Mouse (Mus musculus) forebrain, embryonic 10.5 days (tissue): ENCODE measurements around the gene Rara. TPM values are rescaled to one million over a fixed set of nuclear protein-coding genes. Genes with fewer than 3 reads are reported as not detected.
"Not testable (repeated sequence)": the region's sequence is repeated elsewhere in the genome, so short reads cannot be mapped to it uniquely, and the experiment has no call there.

Experiments used
- DNase-seq: peaks from one replicate; pipeline ENCODE4 v3.0.0-alpha.2; 2017; ENCODE audit warnings: low spot score; ENCODE audit errors: extremely low spot score
- H3K27ac ChIP-seq: fragments of 300-500 bp; sonication (generic); 2 replicates; pipeline ENCODE4 v1.5.1; 2016; ENCODE audit warnings: mild to moderate bottlenecking
- H3K27me3 ChIP-seq: fragments of 300-500 bp; sonication (generic); 2 replicates; pipeline ENCODE4 v1.6.1; 2016; ENCODE audit warnings: mild to moderate bottlenecking; ENCODE audit not compliant: poor library complexity, severe bottlenecking
- H3K36me3 ChIP-seq: fragments of 300-500 bp; sonication (generic); replicated peaks from 2 replicates; pipeline ENCODE4 v1.6.1; 2016; ENCODE audit warnings: mild to moderate bottlenecking, moderate library complexity
- H3K4me1 ChIP-seq: fragments of 300-500 bp; sonication (generic); 2 replicates; pipeline ENCODE4 v1.6.1; 2016
- H3K4me3 ChIP-seq: fragments of 300-500 bp; sonication (generic); 2 replicates; pipeline ENCODE4 v1.5.1; 2016; ENCODE audit warnings: mild to moderate bottlenecking, moderate library complexity
- H3K9me3 ChIP-seq: fragments of 300-500 bp; sonication (generic); 2 replicates; pipeline ENCODE4 v1.6.1; 2016; ENCODE audit warnings: mild to moderate bottlenecking, moderate library complexity
- WGBS: fragments of 180-500 bp; shearing (Covaris S2); methylation state at CpG from one replicate; pipeline ENCODE4 v1.1.7; 2016; 5-methylcytosine and 5-hydroxymethylcytosine counted together
- polyA plus RNA-seq: library from polyadenylated mRNA; unstranded; fragments of >200 nt; fragmentation: Nextera tagmentation; extraction: Ambion mirVana; gene quantifications from 2 replicates; pipeline ENCODE4 v1.2.1, GENCODE M21; 2016

Gene Rara
- polyA plus RNA-seq, 1 experiment from 2014 or later: 16.9 TPM

GRCm38 (mm10) chr11:98909654-98910053 lies 18.0 kb upstream of the Rara start:
- peaks cover 70% of the 10 kb centered on the region for H3K36me3 ChIP-seq
- DNase-seq: peak; percentile 41
- no peaks in the 10 kb centered on the region for H3K9me3 ChIP-seq
- peak overlapping the region; percentile 69 for H3K4me3 ChIP-seq
- 64% methylated on average over 6 of the region's 6 CpGs for WGBS
- H3K4me1 ChIP-seq: peaks cover 39% of the 10 kb centered on the region
- no peak overlapping the region for H3K27ac ChIP-seq
- H3K27me3 ChIP-seq: no peaks in the 10 kb centered on the region

GRCm38 (mm10) chr11:98910415-98910814 lies 17.2 kb upstream of the Rara start:
- H3K9me3 ChIP-seq: no peaks in the 10 kb centered on the region
- WGBS: 94% methylated on average over 11 of the region's 11 CpGs
- DNase-seq: no peak
- H3K27ac ChIP-seq: no peak overlapping the region
- peaks cover 39% of the 10 kb centered on the region for H3K4me1 ChIP-seq
- no peak overlapping the region for H3K4me3 ChIP-seq
- H3K36me3 ChIP-seq: peaks cover 75% of the 10 kb centered on the region
- no peaks in the 10 kb centered on the region for H3K27me3 ChIP-seq

- DNase-seq: no peak
- H3K9me3 ChIP-seq: no peaks in the 10 kb centered on the region
- 92% methylated on average over 5 of the region's 5 CpGs for WGBS
- H3K4me3 ChIP-seq: no peak overlapping the region
- no peaks in the 10 kb centered on the region for H3K27me3 ChIP-seq
- peaks cover 79% of the 10 kb centered on the region for H3K36me3 ChIP-seq
- H3K4me1 ChIP-seq: peaks cover 39% of the 10 kb centered on the region
- H3K27ac ChIP-seq: no peak overlapping the region
These were observed 16.1 kb upstream of the Rara start for GRCm38 (mm10) chr11:98911498-98911897.

GRCm38 (mm10) chr11:98914196-98914595 lies 13.4 kb upstream of the Rara start:
- H3K27me3 ChIP-seq: no peaks in the 10 kb centered on the region
- 87% methylated on average over 11 of the region's 11 CpGs for WGBS
- peaks cover 26% of the 10 kb centered on the region for H3K4me1 ChIP-seq
- H3K36me3 ChIP-seq: peaks cover 100% of the 10 kb centered on the region
- DNase-seq: no peak
- H3K27ac ChIP-seq: no peak overlapping the region
- H3K4me3 ChIP-seq: no peak overlapping the region
- H3K9me3 ChIP-seq: no peaks in the 10 kb centered on the region

- H3K4me3 ChIP-seq, H3K27ac ChIP-seq, H3K4me1 ChIP-seq, H3K27me3 ChIP-seq, DNase-seq, H3K9me3 ChIP-seq: not testable (repeated sequence)
- WGBS: 93% methylated on average over 3 of the region's 3 CpGs
- peaks cover 100% of the 10 kb centered on the region for H3K36me3 ChIP-seq
These were observed 11.2 kb upstream of the Rara start for GRCm38 (mm10) chr11:98916376-98916775.

GRCm38 (mm10) chr11:98917428-98918005 lies 10.1 kb upstream of the Rara start:
- no peaks in the 10 kb centered on the region for H3K9me3 ChIP-seq
- 82% methylated on average over 13 of the region's 13 CpGs for whole genome bisulfite sequencing
- no peaks in the 10 kb centered on the region for H3K27me3 ChIP-seq
- peaks cover 100% of the 10 kb centered on the region for H3K36me3 ChIP-seq
- no peak overlapping the region for H3K4me3 ChIP-seq
- H3K27ac ChIP-seq: no peak overlapping the region
- H3K4me1 ChIP-seq: peaks cover 16% of the 10 kb centered on the region
- no peak for DNase-seq

GRCm38 (mm10) chr11:98918231-98918630 lies 9.4 kb upstream of the Rara start:
- no peak overlapping the region for H3K4me3 ChIP-seq
- no peaks in the 10 kb centered on the region for H3K9me3 ChIP-seq
- H3K27me3 ChIP-seq: no peaks in the 10 kb centered on the region
- DNase-seq: no peak
- H3K36me3 ChIP-seq: peaks cover 100% of the 10 kb centered on the region
- H3K27ac ChIP-seq: no peak overlapping the region
- 81% methylated on average over 9 of the region's 9 CpGs for WGBS
- peaks cover 23% of the 10 kb centered on the region for H3K4me1 ChIP-seq

GRCm38 (mm10) chr11:98919009-98919408 lies 8.6 kb upstream of the Rara start:
- no peak overlapping the region for H3K27ac ChIP-seq
- no peaks in the 10 kb centered on the region for H3K9me3 ChIP-seq
- H3K4me1 ChIP-seq: peaks cover 31% of the 10 kb centered on the region
- no peak overlapping the region for H3K4me3 ChIP-seq
- H3K27me3 ChIP-seq: no peaks in the 10 kb centered on the region
- DNase-seq: no peak
- WGBS: 94% methylated on average over 11 of the region's 11 CpGs
- peaks cover 99% of the 10 kb centered on the region for H3K36me3 ChIP-seq

GRCm38 (mm10) chr11:98921813-98922212 lies 5.8 kb upstream of the Rara start:
- H3K27me3 ChIP-seq: peaks cover 10% of the 10 kb centered on the region; the same call in 1 of the 2 replicates
- 68% methylated on average over 15 of the region's 15 CpGs for WGBS
- not testable (repeated sequence) for DNase-seq, H3K27ac ChIP-seq, H3K9me3 ChIP-seq, H3K4me3 ChIP-seq
- H3K36me3 ChIP-seq: peaks cover 75% of the 10 kb centered on the region
- H3K4me1 ChIP-seq: peaks cover 59% of the 10 kb centered on the region

GRCm38 (mm10) chr11:98922307-98922706 lies 5.3 kb upstream of the Rara start:
- DNase-seq: peak; percentile 59
- H3K9me3 ChIP-seq, H3K4me3 ChIP-seq: not testable (repeated sequence)
- WGBS: 54% methylated on average over 10 of the region's 10 CpGs
- Histone ChIP-seq H3K27me3 (peaks cover 14% of the 10 kb centered on the region; the same call in 1 of the 2 replicates), H3K27ac (peak overlapping the region; percentile 40; the same call in 1 of the 2 replicates), H3K4me1 (peaks cover 62% of the 10 kb centered on the region), H3K36me3 (peaks cover 70% of the 10 kb centered on the region)

GRCm38 (mm10) chr11:98922851-98923711 lies 4.5 kb upstream of the Rara start:
- peaks cover 64% of the 10 kb centered on the region for H3K4me1 ChIP-seq
- whole genome bisulfite sequencing: 76% methylated on average over 16 of the region's 16 CpGs
- DNase-seq, H3K9me3 ChIP-seq, H3K4me3 ChIP-seq: not testable (repeated sequence)
- H3K27me3 ChIP-seq: peaks cover 20% of the 10 kb centered on the region
- peaks cover 62% of the 10 kb centered on the region for H3K36me3 ChIP-seq
- H3K27ac ChIP-seq: peak overlapping the region; percentile 40; the same call in 1 of the 2 replicates

GRCm38 (mm10) chr11:98924633-98925175 lies 2.9 kb upstream of the Rara start:
- Histone ChIP-seq H3K9me3 (no peaks in the 10 kb centered on the region), H3K4me1 (peaks cover 78% of the 10 kb centered on the region), H3K4me3 (peak overlapping the region; percentile 33; the same call in 1 of the 2 replicates), H3K27me3 (peaks cover 36% of the 10 kb centered on the region), H3K27ac (peak overlapping the region; percentile 82), H3K36me3 (peaks cover 46% of the 10 kb centered on the region)
- WGBS: 28% methylated on average over 5 of the region's 5 CpGs
- DNase-seq: no peak

GRCm38 (mm10) chr11:98925265-98925721 lies 2.3 kb upstream of the Rara start:
- H3K27me3 ChIP-seq: peaks cover 42% of the 10 kb centered on the region
- peak overlapping the region; percentile 82 for H3K27ac ChIP-seq
- DNase-seq: peak; percentile 57
- peak overlapping the region; percentile 33 for H3K4me3 ChIP-seq
- peaks cover 40% of the 10 kb centered on the region for H3K36me3 ChIP-seq
- peaks cover 84% of the 10 kb centered on the region for H3K4me1 ChIP-seq
- no peaks in the 10 kb centered on the region for H3K9me3 ChIP-seq
- WGBS: 4% methylated on average over 10 of the region's 10 CpGs
